Mouse (Mus musculus) E14TG2a.4 (cell line): ENCODE measurements around the gene Kbtbd7.
"Not testable (repeated sequence)": the region's sequence is repeated elsewhere in the genome, so short reads cannot be mapped to it uniquely, and the experiment has no call there.

Experiments used
- CTCF ChIP-seq: conservative IDR thresholded peaks from 2 replicates; pipeline ENCODE4 v1.5.1; 2014; ENCODE audit warnings: low read length
- NANOG ChIP-seq: IDR thresholded peaks from 2 replicates; pipeline ENCODE4 v1.6.1; 2014; ENCODE audit warnings: borderline replicate concordance, low read length, mixed read lengths
- POU5F1 ChIP-seq: IDR thresholded peaks from 2 replicates; pipeline ENCODE4 v1.6.1; 2014; ENCODE audit warnings: low read length, borderline replicate concordance

GRCm38 (mm10) chr14:79426730-79427365 lies 537 bp downstream of the Kbtbd7 start:
- not testable (repeated sequence) for TF ChIP-seq CTCF, NANOG, POU5F1
